Mouse (Mus musculus) liver, adult (tissue): ENCODE results near the gene Zdhhc9.

Experiments used
- GATA4 ChIP-seq: IDR thresholded peaks from 2 replicates; pipeline ENCODE4 v1.6.1; 2014; ENCODE audit warnings: mild to moderate bottlenecking, low read length; ENCODE audit not compliant: insufficient replicate concordance

Gene Zdhhc9

DNA sequence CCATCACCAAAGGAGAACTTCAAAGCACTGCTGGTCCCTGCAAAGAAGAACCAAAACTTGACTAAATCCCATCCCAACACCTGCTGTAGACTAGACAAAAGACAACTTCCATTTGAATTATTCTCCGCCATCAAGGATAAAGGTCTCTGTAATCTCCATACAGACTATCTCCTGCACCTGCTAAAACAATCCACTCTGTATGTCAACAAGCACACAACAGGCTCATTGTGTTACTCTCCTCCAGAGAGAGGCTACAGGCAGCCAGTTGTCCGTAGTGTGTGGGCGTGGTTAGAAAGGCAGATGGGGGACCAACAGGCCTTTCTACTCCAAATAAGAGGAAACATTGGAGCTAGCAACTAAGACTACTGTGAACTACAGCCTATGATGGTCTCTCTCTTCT, 10.8 kb downstream of the Zdhhc9 start:
- TF ChIP-seq GATA4 = no peak

- TF ChIP-seq GATA4 = no peak; the same call in 1 of the 2 replicates
Observed at GRCm38 (mm10) chrX:48193235-48194152, 15.2 kb downstream of the Zdhhc9 start.

DNA sequence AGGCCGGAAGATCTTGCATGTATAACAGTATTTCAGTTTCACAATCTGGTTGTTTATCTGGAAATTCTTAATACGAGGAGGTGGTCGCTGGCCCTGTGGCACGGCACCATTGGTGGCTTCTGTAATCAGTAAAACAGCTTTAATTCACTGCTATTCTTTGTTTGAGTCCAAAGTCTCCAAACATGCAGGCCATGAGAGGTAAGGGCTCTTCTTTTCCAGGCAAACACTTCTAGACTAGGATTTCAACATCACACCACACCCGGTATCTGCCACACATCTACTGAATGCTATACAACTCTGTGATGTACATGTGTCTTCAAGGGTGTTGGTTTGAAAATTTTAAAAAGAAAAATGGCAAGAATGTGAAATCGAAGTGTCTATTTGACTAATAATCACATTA, 17.4 kb downstream of the Zdhhc9 start:
- TF ChIP-seq GATA4 = no peak

DNA sequence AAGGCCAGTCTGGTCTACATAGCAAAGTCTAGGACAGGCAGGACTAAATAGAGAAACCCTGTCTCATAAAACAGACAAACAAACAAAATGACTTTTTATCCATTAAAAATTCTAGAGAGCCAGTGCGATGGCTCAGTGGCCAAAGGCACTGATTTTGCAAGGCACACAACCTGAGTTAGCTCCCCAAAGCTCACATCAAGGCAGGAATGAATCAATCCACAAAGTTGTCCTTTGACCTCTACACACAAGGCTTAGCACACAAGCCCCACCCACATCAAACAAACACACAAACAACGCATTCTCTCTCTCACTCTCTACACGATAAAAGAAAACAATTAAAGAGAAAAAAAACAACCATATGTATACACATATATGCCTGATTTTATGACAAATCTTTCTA, 24.0 kb downstream of the Zdhhc9 start:
- no peak for TF ChIP-seq GATA4

DNA sequence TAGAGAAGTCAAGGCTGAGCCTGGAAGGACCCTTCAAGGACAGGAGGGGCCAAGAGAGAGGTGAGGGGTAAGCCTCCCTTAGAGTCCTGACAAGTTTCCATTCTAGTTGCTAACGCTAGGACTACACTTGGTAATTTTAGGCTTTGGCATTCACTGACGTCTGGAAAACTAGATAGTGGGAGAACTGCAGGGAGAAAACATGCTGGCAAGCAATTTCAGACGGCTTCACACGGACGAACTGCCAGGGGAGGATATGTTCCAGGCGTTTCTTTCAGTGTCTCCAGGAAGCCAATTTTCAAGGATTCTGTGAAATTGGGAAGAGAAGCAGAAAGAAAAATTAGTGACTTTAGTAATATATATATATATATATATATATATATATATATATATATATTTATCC, 26.8 kb downstream of the Zdhhc9 start:
- no peak for TF ChIP-seq GATA4

- no peak for TF ChIP-seq GATA4
Observed at GRCm38 (mm10) chrX:48170368-48170767, 38.3 kb downstream of the Zdhhc9 start.

- TF ChIP-seq GATA4 = no peak
Observed at GRCm38 (mm10) chrX:48169892-48170291, 38.8 kb downstream of the Zdhhc9 start.

- no peak for TF ChIP-seq GATA4
Observed at GRCm38 (mm10) chrX:48158229-48158919, 50.3 kb downstream of the Zdhhc9 start.

DNA sequence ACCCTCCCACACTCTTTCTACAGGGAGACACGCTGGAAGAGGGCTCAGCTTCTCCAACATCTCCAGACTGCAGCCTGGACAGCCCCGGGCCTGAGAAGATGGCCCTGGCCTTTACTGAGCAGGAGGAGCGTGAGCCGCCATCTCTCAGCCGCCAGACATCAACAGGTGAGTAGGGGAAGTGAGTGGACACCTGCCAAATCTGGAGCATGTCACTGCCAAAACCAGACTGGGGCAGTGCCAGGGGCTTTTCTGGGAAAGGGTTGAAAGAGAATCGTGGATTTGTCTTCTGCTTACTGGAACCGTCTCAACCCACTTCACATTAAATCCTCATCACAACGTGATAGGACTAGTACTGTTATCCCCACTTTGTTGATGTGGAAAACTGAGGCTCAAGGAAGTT, 51.3 kb downstream of the Zdhhc9 start:
- TF ChIP-seq GATA4 = no peak

GRCm38 (mm10) chrX:48155489-48155888, 53.2 kb downstream of the Zdhhc9 start:
- TF ChIP-seq GATA4 = no peak

DNA sequence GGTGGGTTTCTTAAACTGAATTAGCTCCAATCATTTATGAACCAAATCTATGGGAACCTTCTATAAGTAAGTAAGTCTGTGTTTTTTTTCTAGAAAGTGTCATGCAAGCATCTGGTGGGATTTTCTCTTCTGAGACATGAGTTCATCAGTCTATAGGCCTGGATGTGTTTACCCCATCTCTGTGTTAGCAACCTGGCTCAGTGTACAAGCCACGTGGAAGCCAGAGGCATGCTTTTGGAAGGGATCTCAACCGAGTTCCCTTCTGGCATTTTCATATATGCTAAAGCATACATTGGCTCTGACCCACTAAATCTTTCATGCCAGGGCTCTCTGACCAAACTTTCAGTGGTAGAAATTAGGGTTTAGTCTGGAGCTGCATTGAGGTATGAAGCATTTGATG, 54.7 kb downstream of the Zdhhc9 start:
- TF ChIP-seq GATA4 = no peak

DNA sequence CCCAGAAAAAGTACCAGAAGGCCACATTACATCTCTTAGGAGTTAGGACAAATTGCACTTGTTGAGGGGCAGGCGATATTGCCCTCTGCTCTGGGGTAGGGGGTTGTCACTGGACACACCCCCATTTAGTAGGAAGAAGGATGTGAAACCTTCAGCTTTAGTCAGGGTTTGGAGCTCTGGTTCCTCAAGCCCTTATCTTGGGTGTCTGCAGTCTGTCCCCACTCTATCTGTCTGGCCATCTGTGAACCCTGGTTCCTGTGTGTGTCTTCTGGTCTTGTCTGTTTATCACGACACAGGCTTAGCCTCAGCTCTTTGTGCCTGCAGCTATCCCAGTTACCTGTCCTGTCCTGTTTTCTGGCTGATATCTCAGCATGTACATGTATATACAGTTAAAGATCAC, 55.3 kb downstream of the Zdhhc9 start:
- TF ChIP-seq GATA4 = no peak

- no peak for TF ChIP-seq GATA4
Observed at GRCm38 (mm10) chrX:48152106-48152505, 56.6 kb downstream of the Zdhhc9 start.

DNA sequence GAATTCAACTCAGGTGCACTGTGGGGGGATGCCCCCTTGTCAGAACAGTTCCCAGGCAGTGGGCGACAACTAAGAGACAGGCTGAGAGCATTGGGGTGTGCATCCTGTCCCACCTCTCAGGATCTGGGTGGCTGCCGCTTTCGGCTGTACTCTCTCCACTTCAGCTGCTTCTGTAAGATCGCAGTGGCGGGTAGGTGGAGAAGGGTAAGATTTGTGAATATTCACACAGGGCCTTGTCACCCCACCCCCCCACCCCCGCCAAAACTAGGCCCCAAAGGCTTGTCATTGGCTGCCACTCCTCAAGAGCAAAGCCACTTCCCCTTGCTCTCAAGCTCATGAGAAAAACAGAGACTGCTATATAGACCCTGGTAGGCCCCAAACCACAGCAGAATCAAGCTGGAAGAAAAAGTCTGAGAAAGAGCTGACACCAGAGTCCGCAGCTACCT, 60.9 kb downstream of the Zdhhc9 start:
- no peak for TF ChIP-seq GATA4

DNA sequence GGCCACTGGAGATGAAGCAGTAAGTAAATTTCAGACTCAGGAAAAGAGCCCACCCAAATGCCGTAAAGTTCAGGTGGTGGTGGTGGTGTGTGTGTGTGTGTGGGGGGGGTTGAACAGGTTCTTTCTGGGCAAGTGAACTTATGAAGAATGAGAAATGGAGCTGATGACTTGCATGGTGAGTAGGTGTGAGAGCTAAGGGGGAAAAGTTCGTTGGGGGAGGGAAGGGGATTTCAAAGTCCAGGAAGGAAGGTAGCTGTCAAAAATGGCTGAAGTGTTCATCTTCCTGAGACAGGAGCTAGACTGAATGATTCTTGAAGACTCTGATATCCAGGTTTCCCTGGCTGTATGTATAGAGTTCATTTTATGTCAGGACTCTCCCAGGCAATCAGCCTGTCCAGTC, 61.5 kb downstream of the Zdhhc9 start:
- TF ChIP-seq GATA4 = no peak

DNA sequence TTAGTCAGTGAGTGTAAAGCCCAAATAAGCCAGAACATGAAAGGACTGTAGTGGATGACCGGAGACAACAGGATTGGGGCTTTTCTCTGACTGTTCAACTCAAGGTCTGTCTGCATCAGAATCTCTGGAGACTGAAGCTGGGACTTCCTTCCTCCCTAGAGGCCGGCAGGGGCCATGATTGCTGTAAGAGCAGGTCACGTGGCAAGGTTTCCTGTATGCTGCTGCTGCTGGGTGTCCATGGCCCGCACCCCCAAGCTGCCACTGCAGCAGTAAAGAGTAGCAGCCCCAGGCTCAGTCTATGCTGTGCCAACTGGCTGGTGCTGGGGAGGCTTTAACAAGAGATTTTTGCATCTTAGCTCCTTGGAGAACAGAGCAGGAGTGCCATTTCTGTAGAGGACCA, 62.4 kb downstream of the Zdhhc9 start, which contains the start of gene Sash3:
Sash3 (plus strand) TSS at position 175 of the 400 bp plus-strand sequence.
- TF ChIP-seq GATA4 = no peak
